Mouse (Mus musculus) lung, embryonic 14.5 days (tissue): ENCODE results near the gene Abhd10. TPM values are rescaled to one million over a fixed set of nuclear protein-coding genes. Genes with fewer than 3 reads are reported as not detected.

ENCODE experiments used
- ATAC-seq: fragments of 200-750 bp; cut with Nextera tagmentation; 2 replicates; pipeline ENCODE4 v1.8.0; 2017; ENCODE audit warnings: mild to moderate bottlenecking, moderate TSS enrichment, moderate library complexity; ENCODE audit not compliant: insufficient read depth
- DNase-seq: peaks from one replicate; pipeline ENCODE4 v3.0.0-alpha.2; 2015
- H3K27ac ChIP-seq: fragments of 300-500 bp; sonication (generic); 2 replicates; pipeline ENCODE4 v1.5.1; 2014; ENCODE audit warnings: low read depth, mild to moderate bottlenecking, moderate library complexity
- H3K27me3 ChIP-seq: fragments of 300-500 bp; sonication (generic); 2 replicates; pipeline ENCODE4 v1.6.1; 2014; ENCODE audit warnings: low read length, control low read depth; ENCODE audit not compliant: insufficient read depth
- H3K36me3 ChIP-seq: fragments of 300-500 bp; sonication (generic); 2 replicates; pipeline ENCODE4 v1.6.1; 2014; ENCODE audit warnings: control low read depth; ENCODE audit not compliant: insufficient read depth
- H3K4me1 ChIP-seq: fragments of 300-500 bp; sonication (generic); 2 replicates; pipeline ENCODE4 v1.6.1; 2014; ENCODE audit warnings: antibody characterized with exemption, control low read depth; ENCODE audit not compliant: insufficient read depth
- H3K4me2 ChIP-seq: fragments of 300-500 bp; sonication (generic); 2 replicates; pipeline ENCODE4 v1.6.1; 2014; ENCODE audit warnings: mild to moderate bottlenecking
- H3K4me3 ChIP-seq: fragments of 300-500 bp; sonication (generic); 2 replicates; pipeline ENCODE4 v1.5.1; 2014; ENCODE audit warnings: low read depth, low read length
- H3K9ac ChIP-seq: fragments of 300-500 bp; sonication (generic); 2 replicates; pipeline ENCODE4 v1.6.1; 2014
- H3K9me3 ChIP-seq: fragments of 300-500 bp; sonication (generic); 2 replicates; pipeline ENCODE4 v1.6.1; 2016; ENCODE audit warnings: low read depth, low read length, control low read depth
- CTCF ChIP-seq: IDR thresholded peaks from 2 replicates; pipeline ENCODE4 v1.5.1; 2016; ENCODE audit warnings: antibody characterized with exemption, low read depth
- WGBS: fragments of 180-500 bp; shearing (Covaris S2); extraction: QIAGEN DNeasy Blood & Tissue Kit; methylation state at CpG from one replicate; pipeline ENCODE4 v1.1.7; 2014; 5-methylcytosine and 5-hydroxymethylcytosine counted together
- polyA plus RNA-seq: library from polyadenylated mRNA; unstranded; fragments of >200 nt; fragmentation: Nextera tagmentation; extraction: Ambion mirVana; gene quantifications from 2 replicates; pipeline ENCODE4 v1.2.1, GENCODE M21; 2014

Abhd10 gene
- polyA plus RNA-seq, 1 experiment from 2014 or later: 39.6 TPM

- Histone ChIP-seq H3K4me3 (no peak overlapping the region), H3K27ac (no peak overlapping the region), H3K36me3 (no peaks in the 10 kb centered on the region), H3K27me3 (no peaks in the 10 kb centered on the region), H3K4me2 (no peak overlapping the region), H3K9ac (no peak overlapping the region), H3K4me1 (no peaks in the 10 kb centered on the region), H3K9me3 (no peaks in the 10 kb centered on the region)
- 73% methylated on average over 5 of the region's 5 CpGs for WGBS
- ATAC-seq (no peak), DNase-seq (no peak)
- no peak for TF ChIP-seq CTCF
These were observed 28.1 kb downstream of the Abhd10 start for GRCm38 (mm10) chr16:45714489-45715150.

GRCm38 (mm10) chr16:45713878-45714277, 28.9 kb downstream of the Abhd10 start:
- H3K36me3 ChIP-seq: no peaks in the 10 kb centered on the region
- ATAC-seq: no peak
- TF ChIP-seq CTCF: no peak
- WGBS: 70% methylated on average over 1 of the region's 1 CpGs
- no peak overlapping the region for H3K4me2 ChIP-seq
- H3K9me3 ChIP-seq: no peaks in the 10 kb centered on the region
- H3K9ac ChIP-seq: no peak overlapping the region
- no peak overlapping the region for H3K4me3 ChIP-seq
- no peak overlapping the region for H3K27ac ChIP-seq
- DNase-seq: no peak
- no peaks in the 10 kb centered on the region for H3K4me1 ChIP-seq
- no peaks in the 10 kb centered on the region for H3K27me3 ChIP-seq

- no peaks in the 10 kb centered on the region for H3K4me1 ChIP-seq
- no peak overlapping the region for H3K27ac ChIP-seq
- no peaks in the 10 kb centered on the region for H3K9me3 ChIP-seq
- H3K4me2 ChIP-seq: no peak overlapping the region
- H3K27me3 ChIP-seq: no peaks in the 10 kb centered on the region
- WGBS: 91% methylated on average over 5 of the region's 5 CpGs
- ATAC-seq: no peak
- H3K36me3 ChIP-seq: no peaks in the 10 kb centered on the region
- no peak for TF ChIP-seq CTCF
- H3K9ac ChIP-seq: no peak overlapping the region
- no peak overlapping the region for H3K4me3 ChIP-seq
- no peak for DNase-seq
These were observed 29.5 kb downstream of the Abhd10 start for GRCm38 (mm10) chr16:45713261-45713660.

- DNase-seq (peak; percentile 24), ATAC-seq (no peak)
- no peaks in the 10 kb centered on the region for H3K4me1 ChIP-seq
- H3K4me3 ChIP-seq: no peak overlapping the region
- no peak overlapping the region for H3K4me2 ChIP-seq
- TF ChIP-seq CTCF: peak; percentile 48; the same call in 1 of the 2 replicates
- H3K27ac ChIP-seq: no peak overlapping the region
- H3K27me3 ChIP-seq: no peaks in the 10 kb centered on the region
- no peaks in the 10 kb centered on the region for H3K9me3 ChIP-seq
- no peaks in the 10 kb centered on the region for H3K36me3 ChIP-seq
- WGBS: 78% methylated on average over 7 of the region's 7 CpGs
- H3K9ac ChIP-seq: no peak overlapping the region
These were observed 31.5 kb downstream of the Abhd10 start for GRCm38 (mm10) chr16:45711263-45711662.

GRCm38 (mm10) chr16:45699301-45699700, 43.5 kb downstream of the Abhd10 start:
- no peak overlapping the region for H3K27ac ChIP-seq
- no peak for TF ChIP-seq CTCF
- no peak overlapping the region for H3K4me2 ChIP-seq
- 55% methylated on average over 5 of the region's 5 CpGs for WGBS
- no peaks in the 10 kb centered on the region for H3K9me3 ChIP-seq
- no peaks in the 10 kb centered on the region for H3K36me3 ChIP-seq
- ATAC-seq: no peak
- DNase-seq: no peak
- no peaks in the 10 kb centered on the region for H3K4me1 ChIP-seq
- no peak overlapping the region for H3K9ac ChIP-seq
- no peak overlapping the region for H3K4me3 ChIP-seq
- H3K27me3 ChIP-seq: no peaks in the 10 kb centered on the region

- no peaks in the 10 kb centered on the region for H3K36me3 ChIP-seq
- H3K9me3 ChIP-seq: no peaks in the 10 kb centered on the region
- no peaks in the 10 kb centered on the region for H3K4me1 ChIP-seq
- H3K4me2 ChIP-seq: no peak overlapping the region
- no peaks in the 10 kb centered on the region for H3K27me3 ChIP-seq
- 66% methylated on average over 6 of the region's 6 CpGs for WGBS
- TF ChIP-seq CTCF: no peak
- no peak overlapping the region for H3K27ac ChIP-seq
- DNase-seq: no peak
- H3K9ac ChIP-seq: no peak overlapping the region
- ATAC-seq: no peak
- no peak overlapping the region for H3K4me3 ChIP-seq
These were observed 44.8 kb downstream of the Abhd10 start for GRCm38 (mm10) chr16:45697996-45698395.

GRCm38 (mm10) chr16:45695445-45696160, 47.2 kb downstream of the Abhd10 start:
- Histone ChIP-seq H3K9ac (no peak overlapping the region), H3K36me3 (no peaks in the 10 kb centered on the region), H3K4me3 (no peak overlapping the region), H3K9me3 (no peaks in the 10 kb centered on the region), H3K4me1 (no peaks in the 10 kb centered on the region), H3K27me3 (no peaks in the 10 kb centered on the region), H3K4me2 (no peak overlapping the region), H3K27ac (no peak overlapping the region)
- 63% methylated on average over 9 of the region's 9 CpGs for WGBS
- DNase-seq: no peak
- no peak for TF ChIP-seq CTCF
- ATAC-seq: no peak
